Mouse (Mus musculus): ENCODE results near the gene Gpd1. TPM values are rescaled to one million over a fixed set of nuclear protein-coding genes. Genes with fewer than 3 reads are reported as not detected.
A peak's percentile ranks its signal among the peaks of the same experiment; 100 is the strongest.

Gene Gpd1
- polyA plus RNA-seq, 1 experiment from 2014 or later: 1.6 TPM

DNA sequence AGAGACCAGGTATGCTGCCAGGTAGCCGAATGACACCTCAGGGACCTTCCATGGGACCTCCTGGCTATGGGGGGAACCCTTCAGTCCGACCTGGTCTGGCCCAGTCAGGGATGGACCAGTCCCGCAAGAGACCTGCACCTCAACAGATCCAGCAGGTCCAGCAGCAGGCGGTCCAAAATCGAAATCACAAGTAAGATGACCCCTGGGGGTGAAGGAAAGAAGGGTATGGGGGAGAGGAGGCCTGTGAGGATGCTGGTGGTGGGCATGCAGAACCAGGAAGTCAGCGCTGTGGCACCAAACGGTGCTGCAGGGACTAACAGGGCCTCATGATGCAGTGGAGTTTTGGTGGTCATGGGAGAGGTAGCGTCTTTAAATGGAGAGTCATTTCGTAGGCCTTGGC is 14.2 kb upstream of the Gpd1 start:
- Histone ChIP-seq H3K4me3 (peak overlapping the region; percentile 79), H3K27me3 (no peaks in the 10 kb centered on the region), H3K9ac (peak overlapping the region; percentile 97), H3K4me2 (peak overlapping the region; percentile 98), H3K4me1 (replicated peaks) (peaks cover 33% of the 10 kb centered on the region), H3K9me3 (no peaks in the 10 kb centered on the region), H3K36me3 (peaks cover 62% of the 10 kb centered on the region), H3K27ac (peak overlapping the region; percentile 99)
- ATAC-seq (ENCODE audit: low FRiP score): no peak
- WGBS: 58% methylated on average over 9 of the region's 9 CpGs

DNA sequence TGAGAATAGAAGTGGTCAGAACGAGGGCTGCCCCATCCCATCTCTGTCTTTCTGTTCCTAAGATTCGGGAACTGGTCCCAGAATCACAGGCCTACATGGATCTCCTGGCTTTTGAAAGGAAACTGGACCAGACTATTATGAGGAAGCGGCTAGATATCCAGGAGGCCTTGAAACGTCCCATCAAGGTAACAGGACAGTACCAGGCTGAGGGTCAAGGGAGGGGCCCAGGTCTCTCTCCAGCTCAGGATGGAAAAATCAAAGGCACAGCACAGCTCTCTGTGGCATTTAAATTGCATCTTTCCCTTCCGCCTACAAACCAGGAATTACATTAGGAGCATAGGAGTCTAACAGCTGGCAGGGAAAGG is 13.7 kb upstream of the Gpd1 start:
- Histone ChIP-seq H3K27me3 (no peaks in the 10 kb centered on the region), H3K36me3 (peaks cover 63% of the 10 kb centered on the region), H3K4me2 (peak overlapping the region; percentile 98), H3K9me3 (no peaks in the 10 kb centered on the region), H3K27ac (peak overlapping the region; percentile 99), H3K4me1 (replicated peaks) (peaks cover 33% of the 10 kb centered on the region), H3K4me3 (peak overlapping the region; percentile 79), H3K9ac (peak overlapping the region; percentile 97)
- no peak for ATAC-seq (ENCODE audit: low FRiP score)
- WGBS: 54% methylated on average over 5 of the region's 5 CpGs

DNA sequence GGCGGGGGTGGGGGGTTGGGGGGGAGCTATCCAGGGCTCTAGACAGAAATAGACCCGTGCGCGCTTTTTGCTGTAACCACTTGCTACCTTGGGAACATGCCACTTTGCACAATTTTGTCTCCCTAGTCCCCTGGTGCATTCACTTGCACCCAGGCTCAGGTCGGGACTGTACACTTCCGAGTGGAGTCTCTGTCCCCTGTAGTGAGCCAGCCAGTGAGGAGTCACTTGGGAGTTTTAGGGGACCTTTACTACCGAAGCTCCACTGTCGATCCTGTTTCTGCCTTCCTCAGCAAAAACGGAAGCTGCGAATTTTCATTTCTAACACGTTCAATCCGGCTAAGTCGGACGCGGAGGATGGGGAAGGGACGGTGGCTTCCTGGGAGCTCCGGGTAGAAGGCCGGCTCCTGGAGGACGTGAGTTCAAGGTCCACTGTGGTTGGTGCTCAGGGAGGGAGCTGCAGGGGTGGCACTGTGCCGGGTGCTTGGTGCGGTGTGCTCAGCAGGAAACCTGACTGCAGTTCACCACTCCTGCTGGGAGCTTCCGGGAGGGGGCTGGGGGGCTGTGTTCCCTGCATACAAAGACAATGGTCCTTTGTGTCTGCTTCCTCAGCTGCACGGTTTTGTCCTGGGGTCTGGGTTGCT is 13.2 kb upstream of the Gpd1 start:
- WGBS: 9% methylated on average over 23 of the region's 23 CpGs
- peak overlapping the region; percentile 98 for H3K4me2 ChIP-seq
- H3K36me3 ChIP-seq: peaks cover 63% of the 10 kb centered on the region
- no peaks in the 10 kb centered on the region for H3K27me3 ChIP-seq
- no peak for ATAC-seq (ENCODE audit: low FRiP score)
- H3K9me3 ChIP-seq: no peaks in the 10 kb centered on the region
- H3K27ac ChIP-seq: peak overlapping the region; percentile 99
- H3K4me1 ChIP-seq (replicated peaks): peaks cover 33% of the 10 kb centered on the region
- H3K4me3 ChIP-seq: peak overlapping the region; percentile 79
- peak overlapping the region; percentile 97 for H3K9ac ChIP-seq

DNA sequence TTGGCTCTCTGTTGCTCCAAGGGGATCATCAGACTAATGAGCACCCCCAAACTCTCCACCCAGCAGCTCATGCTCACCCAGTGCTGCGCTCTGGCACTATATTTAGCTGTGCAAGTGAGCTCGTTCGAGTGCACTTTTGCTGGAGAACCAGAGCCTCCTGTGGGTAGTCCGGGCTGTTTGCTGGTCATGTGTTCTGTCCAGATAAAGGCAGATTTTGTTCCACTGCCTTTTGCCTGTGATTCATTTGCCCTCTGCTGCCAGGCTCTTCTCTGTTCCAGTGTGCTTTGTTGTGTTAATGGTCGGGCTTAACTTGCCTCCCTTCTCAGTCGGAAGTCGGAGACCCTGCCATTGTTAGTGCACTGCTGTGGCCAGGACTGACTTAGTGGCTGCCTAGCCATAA is 12.4 kb upstream of the Gpd1 start:
- whole genome bisulfite sequencing: 15% methylated on average over 7 of the region's 7 CpGs
- peak overlapping the region; percentile 98 for H3K4me2 ChIP-seq
- no peaks in the 10 kb centered on the region for H3K27me3 ChIP-seq
- no peak for ATAC-seq (ENCODE audit: low FRiP score)
- peak overlapping the region; percentile 79 for H3K4me3 ChIP-seq
- H3K9ac ChIP-seq: peak overlapping the region; percentile 97
- H3K4me1 ChIP-seq (replicated peaks): peaks cover 33% of the 10 kb centered on the region
- peak overlapping the region; percentile 99 for H3K27ac ChIP-seq
- no peaks in the 10 kb centered on the region for H3K9me3 ChIP-seq
- H3K36me3 ChIP-seq: peaks cover 63% of the 10 kb centered on the region

DNA sequence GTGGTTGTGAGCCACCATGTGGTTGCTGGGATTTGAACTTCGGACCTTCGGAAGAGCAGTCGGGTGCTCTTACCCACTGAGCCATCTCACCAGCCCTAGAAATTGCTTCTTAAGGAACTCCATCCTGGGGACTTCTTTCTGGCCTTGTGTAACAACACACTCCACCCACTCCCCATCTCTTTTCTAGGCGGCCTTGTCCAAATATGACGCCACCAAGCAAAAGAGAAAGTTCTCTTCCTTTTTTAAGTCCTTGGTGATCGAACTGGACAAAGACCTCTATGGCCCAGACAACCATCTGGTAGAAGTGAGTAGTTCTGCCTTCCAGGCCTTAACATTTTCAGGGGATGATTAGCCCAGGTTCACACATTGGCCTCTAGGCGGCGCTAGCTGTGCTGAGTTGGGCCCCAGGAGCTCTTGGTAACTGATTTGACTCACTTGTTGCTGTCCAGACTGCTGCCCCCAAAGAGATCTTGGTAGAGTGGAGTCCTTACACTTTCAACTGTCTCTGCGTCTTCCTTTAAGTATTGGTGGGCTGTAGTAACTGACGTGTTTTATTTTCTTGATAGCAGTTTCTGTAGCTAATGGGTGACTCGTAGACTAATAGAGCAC is 11.8 kb upstream of the Gpd1 start, which contains the start of gene Gm17349:
Gene Gm17349 (minus strand): TSS at position 51 of the 609 bp plus-strand sequence.
- Histone ChIP-seq H3K27ac (peak within 1 kb of the TSS; percentile 99), H3K36me3 (peaks cover 63% of the 10 kb centered on the region), H3K4me1 (replicated peaks) (peaks cover 33% of the 10 kb centered on the region), H3K9ac (peak within 1 kb of the TSS; percentile 97), H3K4me2 (peak within 1 kb of the TSS; percentile 98), H3K27me3 (no peaks in the 10 kb centered on the region), H3K9me3 (no peaks in the 10 kb centered on the region), H3K4me3 (peak within 1 kb of the TSS; percentile 79)
- ATAC-seq (ENCODE audit: low FRiP score): no peak
- WGBS: 64% methylated on average over 11 of the region's 11 CpGs

DNA sequence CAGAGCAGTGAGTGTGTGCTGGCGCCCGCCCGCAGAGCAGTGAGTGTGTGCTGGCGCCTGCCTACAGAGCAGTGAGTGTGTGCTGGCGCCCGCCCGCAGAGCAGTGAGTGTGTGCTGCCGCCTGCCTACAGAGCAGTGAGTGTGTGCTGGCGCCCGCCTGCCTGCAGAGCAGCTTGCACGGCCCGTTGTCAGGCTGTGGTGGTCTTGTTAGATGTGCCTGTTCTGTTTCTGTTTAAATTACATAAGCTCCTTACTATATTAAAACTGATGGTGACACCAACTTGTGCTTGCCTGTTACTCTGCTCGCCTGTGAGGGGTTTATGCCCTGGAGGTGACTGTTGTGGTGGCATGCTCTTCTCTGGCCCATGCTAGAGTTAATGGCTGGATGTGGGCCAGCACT is 9.1 kb upstream of the Gpd1 start:
- no peak for ATAC-seq (ENCODE audit: low FRiP score)
- peaks cover 87% of the 10 kb centered on the region for H3K36me3 ChIP-seq
- H3K9ac ChIP-seq: no peak overlapping the region
- no peaks in the 10 kb centered on the region for H3K27me3 ChIP-seq
- no peak overlapping the region for H3K4me3 ChIP-seq
- no peak overlapping the region for H3K27ac ChIP-seq
- 98% methylated on average over 13 of the region's 13 CpGs for WGBS
- H3K4me1 ChIP-seq (replicated peaks): peaks cover 37% of the 10 kb centered on the region
- no peaks in the 10 kb centered on the region for H3K9me3 ChIP-seq
- H3K4me2 ChIP-seq: no peak overlapping the region

DNA sequence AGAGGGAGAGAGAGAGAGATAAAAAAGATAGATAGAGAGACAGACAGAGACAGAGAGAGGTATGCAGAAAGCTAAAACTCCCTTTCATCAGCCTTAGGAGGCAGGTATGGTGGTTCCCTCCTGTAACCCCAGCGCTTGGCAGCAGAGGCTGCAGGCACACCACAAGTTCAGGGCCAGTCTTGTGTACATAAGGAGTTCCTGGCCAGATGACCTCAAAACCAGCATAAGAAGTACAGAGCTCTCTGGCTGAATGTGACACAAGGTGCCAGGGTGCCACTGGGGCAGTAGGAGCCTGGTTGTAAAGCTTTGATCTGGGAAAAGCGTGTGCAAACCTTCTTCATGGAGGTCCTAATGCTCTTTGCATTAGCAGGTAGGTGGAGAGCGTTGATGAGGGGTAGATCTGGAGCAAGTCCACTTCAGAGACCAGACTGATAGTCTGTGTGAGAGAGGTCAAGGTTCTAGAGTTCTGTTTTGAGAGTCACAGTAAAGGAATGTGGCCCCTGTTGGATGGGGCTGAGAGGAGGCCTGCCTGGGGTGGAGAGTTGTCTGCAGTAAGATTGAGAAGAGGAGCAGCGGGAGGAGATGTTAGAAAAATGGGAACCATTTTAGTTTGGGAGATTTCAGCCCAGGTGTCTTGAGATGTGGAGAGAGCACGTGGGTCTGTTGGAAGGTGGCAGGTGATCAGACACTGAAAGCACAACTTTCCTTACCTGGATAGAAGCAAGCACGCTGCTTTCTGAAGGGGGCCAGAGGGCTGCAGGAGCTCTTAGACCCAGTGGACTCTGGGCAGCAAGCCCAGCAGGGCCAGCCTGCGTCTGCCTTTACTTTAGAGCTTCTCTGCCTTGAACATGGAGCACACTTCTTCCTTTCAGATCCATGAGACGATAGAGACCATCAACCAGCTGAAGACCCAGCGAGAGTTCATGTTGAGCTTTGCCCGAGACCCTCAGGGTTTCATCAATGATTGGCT is 6.8 kb upstream of the Gpd1 start:
- Histone ChIP-seq H3K27ac (no peak overlapping the region), H3K4me3 (no peak overlapping the region), H3K9ac (no peak overlapping the region), H3K4me2 (no peak overlapping the region), H3K27me3 (no peaks in the 10 kb centered on the region), H3K36me3 (peaks cover 92% of the 10 kb centered on the region), H3K4me1 (replicated peaks) (peaks cover 33% of the 10 kb centered on the region), H3K9me3 (no peaks in the 10 kb centered on the region)
- no peak for ATAC-seq (ENCODE audit: low FRiP score)
- WGBS: 93% methylated on average over 10 of the region's 10 CpGs

DNA sequence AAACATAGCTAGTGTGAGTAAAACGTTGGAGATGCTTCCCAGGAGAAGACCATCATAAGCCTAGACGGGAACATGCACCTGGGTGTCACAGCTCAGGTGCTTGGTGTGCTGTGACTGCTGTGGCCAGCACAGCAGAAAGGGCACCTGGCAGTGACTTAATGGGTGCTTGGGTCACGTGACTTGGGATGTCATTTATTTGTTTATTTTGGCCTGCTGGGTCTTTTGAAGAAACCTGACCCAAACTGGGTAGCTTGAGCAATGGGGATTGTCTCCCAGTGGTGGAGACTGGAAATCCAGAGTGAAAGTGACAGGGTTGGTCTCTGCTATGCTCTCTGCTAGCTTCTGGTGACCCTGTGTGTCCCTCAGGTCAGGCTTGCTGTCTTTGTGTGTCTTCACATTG is 5.8 kb upstream of the Gpd1 start:
- Histone ChIP-seq H3K27me3 (no peaks in the 10 kb centered on the region), H3K27ac (no peak overlapping the region), H3K9ac (no peak overlapping the region), H3K36me3 (peaks cover 92% of the 10 kb centered on the region), H3K9me3 (no peaks in the 10 kb centered on the region), H3K4me2 (no peak overlapping the region), H3K4me3 (no peak overlapping the region), H3K4me1 (replicated peaks) (peaks cover 36% of the 10 kb centered on the region)
- ATAC-seq (ENCODE audit: low FRiP score): no peak
- WGBS: 71% methylated on average over 3 of the region's 3 CpGs

DNA sequence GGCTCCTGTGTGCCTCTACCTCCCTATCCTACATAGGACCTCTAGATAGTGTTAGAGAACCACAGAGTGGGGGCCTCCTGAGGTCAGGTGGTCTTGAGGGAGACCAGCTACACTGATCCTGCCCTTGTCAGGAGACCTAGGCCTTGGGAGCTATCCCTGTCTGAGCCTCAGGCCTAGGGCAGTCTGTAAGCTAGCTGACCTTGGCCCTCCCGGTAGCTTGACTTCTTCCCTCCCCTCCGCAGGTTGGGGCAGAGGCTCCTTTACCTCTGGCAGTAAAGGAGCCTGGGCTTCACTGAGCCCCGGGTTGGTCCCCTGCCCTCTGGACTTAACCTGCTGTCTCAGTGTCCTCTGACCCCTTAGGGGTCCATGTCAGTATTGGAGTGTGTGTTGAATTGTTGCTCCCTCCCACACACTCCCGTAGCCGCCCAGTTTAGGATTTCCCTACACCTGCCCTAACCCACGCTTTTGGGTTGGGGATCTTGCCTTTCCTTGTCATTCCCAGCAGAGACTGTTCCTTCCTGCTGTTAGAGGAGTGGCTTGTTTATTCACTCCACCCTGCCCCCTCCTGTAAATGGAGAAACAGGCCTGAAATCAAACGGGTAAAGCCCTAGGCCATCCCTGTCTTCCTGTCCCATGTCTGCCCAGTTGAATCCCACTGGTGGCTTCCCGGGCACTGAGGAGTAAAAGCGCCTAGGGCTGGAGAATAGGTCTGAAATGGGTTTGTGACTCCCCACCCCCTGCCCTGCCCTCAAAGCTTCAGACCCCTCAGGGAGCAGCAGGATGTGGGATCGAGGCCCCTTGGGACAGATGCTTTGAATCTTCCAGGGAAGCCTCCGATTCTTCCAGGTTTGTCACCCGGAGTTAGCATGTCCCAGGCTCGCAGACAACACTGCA is 4.4 kb upstream of the Gpd1 start:
- H3K4me3 ChIP-seq: no peak overlapping the region
- H3K27ac ChIP-seq: peak overlapping the region; percentile 66
- peak overlapping the region; percentile 19 for H3K9ac ChIP-seq
- no peaks in the 10 kb centered on the region for H3K9me3 ChIP-seq
- H3K36me3 ChIP-seq: peaks cover 78% of the 10 kb centered on the region
- ATAC-seq (ENCODE audit: low FRiP score): no peak
- no peak overlapping the region for H3K4me2 ChIP-seq
- H3K27me3 ChIP-seq: no peaks in the 10 kb centered on the region
- WGBS: 67% methylated on average over 13 of the region's 13 CpGs
- peaks cover 48% of the 10 kb centered on the region for H3K4me1 ChIP-seq (replicated peaks)

DNA sequence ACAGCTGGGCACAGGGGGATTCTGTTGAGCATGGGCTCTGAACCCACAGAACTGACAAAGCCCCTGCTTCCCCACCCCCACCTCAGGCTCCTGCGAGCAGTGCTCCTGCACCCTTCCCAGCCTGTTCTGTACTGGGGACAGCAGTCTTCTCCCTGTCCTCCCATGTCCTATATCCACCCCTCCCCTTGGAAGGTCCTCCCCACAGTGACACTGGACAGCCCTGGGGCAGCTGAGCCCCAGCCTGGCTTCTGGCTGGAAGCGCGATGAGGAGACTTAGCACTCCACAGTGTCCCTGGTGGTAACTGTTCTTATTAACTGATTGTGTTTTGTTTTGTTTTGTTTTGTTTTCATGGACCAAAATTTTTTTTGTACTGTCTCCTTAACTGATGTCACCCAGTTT is 3.7 kb upstream of the Gpd1 start:
- Histone ChIP-seq H3K4me3 (no peak overlapping the region), H3K9ac (peak overlapping the region; percentile 3; the same call in 1 of the 2 replicates), H3K36me3 (peaks cover 76% of the 10 kb centered on the region), H3K27ac (peak overlapping the region; percentile 83), H3K9me3 (no peaks in the 10 kb centered on the region), H3K4me2 (no peak overlapping the region), H3K4me1 (replicated peaks) (peaks cover 53% of the 10 kb centered on the region), H3K27me3 (no peaks in the 10 kb centered on the region)
- 67% methylated on average over 3 of the region's 3 CpGs for WGBS
- 0 out of 2 replicates have a peak, but pooled peaks have one; percentile 30 for ATAC-seq (ENCODE audit: low FRiP score)

DNA sequence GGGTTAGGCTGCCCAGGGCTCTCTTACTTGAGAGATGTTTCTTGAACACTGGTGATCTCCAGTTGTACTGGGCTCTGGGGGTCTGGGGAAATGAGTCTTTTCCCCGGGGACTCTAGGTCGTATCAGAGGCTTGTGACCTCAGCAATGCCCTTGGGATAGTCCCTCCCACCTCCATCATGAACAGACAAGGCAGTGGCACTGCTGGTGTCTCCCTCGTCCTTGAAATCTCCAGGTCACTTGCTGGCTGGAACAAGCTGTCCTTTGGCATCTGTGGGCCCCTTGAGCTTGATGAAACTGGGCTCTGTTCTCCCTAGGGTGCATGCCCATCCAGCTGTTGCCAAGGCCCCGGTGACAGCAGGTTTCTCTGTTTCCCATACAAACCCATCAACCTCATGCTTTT is 3.1 kb upstream of the Gpd1 start:
- 0 out of 2 replicates have a peak, but pooled peaks have one; percentile 8 for ATAC-seq (ENCODE audit: low FRiP score)
- Histone ChIP-seq H3K36me3 (peaks cover 76% of the 10 kb centered on the region), H3K27me3 (no peaks in the 10 kb centered on the region), H3K27ac (peak overlapping the region; percentile 83), H3K4me2 (no peak overlapping the region), H3K4me3 (no peak overlapping the region), H3K9me3 (no peaks in the 10 kb centered on the region), H3K9ac (peak overlapping the region; percentile 49; the same call in 1 of the 2 replicates), H3K4me1 (replicated peaks) (peaks cover 53% of the 10 kb centered on the region)
- 62% methylated on average over 4 of the region's 4 CpGs for WGBS
